Mouse (Mus musculus) stomach, embryonic 16.5 days (tissue): ENCODE data around the gene Vtcn1. TPM values are rescaled to one million over a fixed set of nuclear protein-coding genes. Genes with fewer than 3 reads are reported as not detected.

Experiments
- ATAC-seq: fragments of 200-750 bp; cut with Nextera tagmentation; 2 replicates; pipeline ENCODE4 v1.8.0; 2017; ENCODE audit warnings: moderate number of reproducible peaks, moderate TSS enrichment; ENCODE audit not compliant: insufficient read depth, low FRiP score
- H3K27ac ChIP-seq: fragments of 300-500 bp; sonication (generic); 2 replicates; pipeline ENCODE4 v1.5.1; 2014; ENCODE audit warnings: low read length
- H3K27me3 ChIP-seq: fragments of 300-500 bp; sonication (generic); 2 replicates; pipeline ENCODE4 v1.6.1; 2014; ENCODE audit warnings: low read length, control low read depth, mixed read lengths; ENCODE audit not compliant: control insufficient read depth, insufficient read depth
- H3K36me3 ChIP-seq: fragments of 300-500 bp; sonication (generic); 2 replicates; pipeline ENCODE4 v1.6.1; 2014; ENCODE audit warnings: low read length; ENCODE audit not compliant: control insufficient read depth, insufficient read depth
- H3K4me1 ChIP-seq: fragments of 300-500 bp; sonication (generic); 2 replicates; pipeline ENCODE4 v1.6.1; 2014; ENCODE audit warnings: low read length, control low read depth, mixed read lengths; ENCODE audit not compliant: control insufficient read depth, insufficient read depth
- H3K4me2 ChIP-seq: fragments of 300-500 bp; sonication (generic); 2 replicates; pipeline ENCODE4 v1.6.1; 2014; ENCODE audit warnings: low read depth, low read length, mixed read lengths
- H3K4me3 ChIP-seq: fragments of 300-500 bp; sonication (generic); replicated peaks from 2 replicates; pipeline ENCODE4 v1.5.1; 2014; ENCODE audit warnings: mild to moderate bottlenecking, low read length
- H3K9ac ChIP-seq: fragments of 300-500 bp; sonication (generic); 2 replicates; pipeline ENCODE4 v1.6.1; 2014; ENCODE audit warnings: low read length
- H3K9me3 ChIP-seq: fragments of 300-500 bp; sonication (generic); replicated peaks from 2 replicates; pipeline ENCODE4 v1.6.1; 2016; ENCODE audit warnings: low read length, control low read depth; ENCODE audit not compliant: control insufficient read depth
- WGBS: fragments of 180-500 bp; shearing (Covaris S2); extraction: QIAGEN DNeasy Blood & Tissue Kit; methylation state at CpG from one replicate; pipeline ENCODE4 v1.1.7; 2014; 5-methylcytosine and 5-hydroxymethylcytosine counted together
- polyA plus RNA-seq: library from polyadenylated mRNA; unstranded; fragments of >200 nt; fragmentation: Nextera tagmentation; extraction: Ambion mirVana; gene quantifications from 2 replicates; pipeline ENCODE4 v1.2.1, GENCODE M21; 2015

The Vtcn1 gene
- polyA plus RNA-seq, 1 experiment from 2014 or later = 2.1 TPM

- Histone ChIP-seq H3K9ac (no peak overlapping the region), H3K9me3 (no peaks in the 10 kb centered on the region), H3K27ac (no peak overlapping the region), H3K36me3 (no peaks in the 10 kb centered on the region), H3K4me3 (no peak overlapping the region), H3K4me1 (no peaks in the 10 kb centered on the region), H3K4me2 (no peak overlapping the region), H3K27me3 (no peaks in the 10 kb centered on the region)
- no peak for ATAC-seq
- 68% methylated on average over 5 of the region's 5 CpGs for WGBS
Measured at GRCm38 (mm10) chr3:100866946-100867345, 41.7 kb downstream of the Vtcn1 start.

GRCm38 (mm10) chr3:100877057-100877456 is 51.8 kb downstream of the Vtcn1 start:
- Histone ChIP-seq H3K9me3 (no peaks in the 10 kb centered on the region), H3K4me1 (no peaks in the 10 kb centered on the region), H3K27ac (no peak overlapping the region), H3K4me2 (no peak overlapping the region), H3K9ac (no peak overlapping the region), H3K4me3 (no peak overlapping the region), H3K27me3 (no peaks in the 10 kb centered on the region), H3K36me3 (no peaks in the 10 kb centered on the region)
- WGBS = 88% methylated on average over 4 of the region's 4 CpGs
- ATAC-seq = no peak

GRCm38 (mm10) chr3:100881403-100881802 is 56.1 kb downstream of the Vtcn1 start:
- WGBS = 76% methylated on average over 6 of the region's 6 CpGs
- no peak overlapping the region for H3K4me3 ChIP-seq
- no peak overlapping the region for H3K9ac ChIP-seq
- H3K36me3 ChIP-seq = no peaks in the 10 kb centered on the region
- no peak overlapping the region for H3K4me2 ChIP-seq
- H3K27ac ChIP-seq = no peak overlapping the region
- H3K9me3 ChIP-seq = no peaks in the 10 kb centered on the region
- H3K27me3 ChIP-seq = no peaks in the 10 kb centered on the region
- no peak for ATAC-seq
- no peaks in the 10 kb centered on the region for H3K4me1 ChIP-seq

- no peak for ATAC-seq
- H3K4me3 ChIP-seq = no peak overlapping the region
- no peaks in the 10 kb centered on the region for H3K4me1 ChIP-seq
- H3K9ac ChIP-seq = no peak overlapping the region
- no peaks in the 10 kb centered on the region for H3K27me3 ChIP-seq
- H3K4me2 ChIP-seq = no peak overlapping the region
- H3K27ac ChIP-seq = no peak overlapping the region
- H3K9me3 ChIP-seq = no peaks in the 10 kb centered on the region
- 88% methylated on average over 9 of the region's 9 CpGs for WGBS
- H3K36me3 ChIP-seq = no peaks in the 10 kb centered on the region
Measured at GRCm38 (mm10) chr3:100881843-100882634, 56.8 kb downstream of the Vtcn1 start.

DNA sequence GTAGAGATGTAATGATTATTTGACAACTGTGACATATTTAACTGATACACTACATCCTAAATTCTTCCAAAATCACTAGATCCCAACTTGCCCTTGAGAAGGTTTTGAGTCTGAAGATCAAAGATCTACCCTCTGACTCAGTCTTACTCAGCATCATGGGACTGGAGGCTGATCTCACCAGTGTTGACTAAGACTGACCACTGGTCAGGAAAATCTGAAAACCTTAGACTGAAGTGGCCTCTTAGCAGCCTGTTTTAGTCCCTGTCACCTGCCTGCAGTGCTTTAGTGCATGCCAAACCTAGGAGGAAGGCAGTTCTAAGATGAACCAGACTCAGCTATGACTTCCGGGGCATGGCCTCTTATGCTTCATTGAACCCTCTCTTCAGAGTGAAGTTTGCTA is 64.0 kb downstream of the Vtcn1 start:
- H3K27me3 ChIP-seq = no peaks in the 10 kb centered on the region
- H3K9me3 ChIP-seq = no peaks in the 10 kb centered on the region
- H3K36me3 ChIP-seq = no peaks in the 10 kb centered on the region
- H3K27ac ChIP-seq = no peak overlapping the region
- H3K4me2 ChIP-seq = no peak overlapping the region
- H3K4me1 ChIP-seq = no peaks in the 10 kb centered on the region
- no peak overlapping the region for H3K4me3 ChIP-seq
- WGBS = 95% methylated on average over 1 of the region's 1 CpGs
- ATAC-seq = no peak
- H3K9ac ChIP-seq = no peak overlapping the region

- no peaks in the 10 kb centered on the region for H3K4me1 ChIP-seq
- no peaks in the 10 kb centered on the region for H3K27me3 ChIP-seq
- H3K9me3 ChIP-seq = no peaks in the 10 kb centered on the region
Measured at GRCm38 (mm10) chr3:100890406-100890805, 65.1 kb downstream of the Vtcn1 start.

DNA sequence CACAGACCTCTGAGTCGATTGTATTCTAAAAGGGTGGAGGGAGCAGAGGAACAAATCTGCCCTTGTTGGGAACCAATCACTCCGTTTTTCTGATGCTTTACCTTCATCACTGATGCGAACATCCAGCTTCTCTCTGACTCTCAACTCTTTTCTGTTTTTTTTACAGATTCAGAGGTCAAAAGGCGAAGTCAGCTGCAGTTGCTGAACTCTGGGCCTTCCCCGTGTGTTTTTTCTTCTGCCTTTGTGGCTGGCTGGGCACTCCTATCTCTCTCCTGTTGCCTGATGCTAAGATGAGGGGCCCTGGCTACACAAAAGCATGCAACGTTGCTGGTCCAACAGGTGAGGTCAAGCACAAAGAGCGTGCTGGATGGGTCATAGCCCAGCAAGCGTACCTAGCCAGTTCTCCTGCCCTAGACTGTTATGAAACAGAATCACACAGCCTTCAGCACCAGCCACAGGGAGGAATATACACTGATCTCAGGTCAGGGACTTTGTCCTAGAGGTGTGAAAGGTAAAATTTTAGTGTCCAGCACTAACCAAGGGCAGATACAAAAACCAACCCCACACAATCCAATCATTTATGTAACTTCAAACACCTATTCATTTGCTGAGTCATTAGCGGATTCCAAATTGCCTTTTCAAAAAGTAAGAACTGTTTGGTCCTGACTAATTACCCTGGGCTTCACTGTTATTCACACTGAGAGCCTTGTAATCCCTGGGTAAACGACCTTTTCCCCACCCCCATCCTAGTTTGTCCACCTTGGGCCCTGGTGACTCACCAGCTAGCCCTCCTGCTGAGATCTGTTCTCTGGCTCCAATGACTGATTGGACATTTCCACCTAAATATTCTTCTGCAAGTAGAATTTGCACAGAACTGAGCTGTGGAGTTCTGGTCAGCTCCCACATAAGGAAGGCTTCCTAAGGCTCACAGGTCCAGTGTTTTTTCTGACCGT is 67.4 kb downstream of the Vtcn1 start:
- Histone ChIP-seq H3K4me1 (no peaks in the 10 kb centered on the region), H3K27me3 (no peaks in the 10 kb centered on the region)
- WGBS = 55% methylated on average over 11 of the region's 11 CpGs

More at GRCm38 (mm10) chr3:100890406-100890805, 65.1 kb downstream of the Vtcn1 start:
- 86% methylated on average over 3 of the region's 3 CpGs for WGBS
- no peak overlapping the region for H3K4me3 ChIP-seq
- no peak overlapping the region for H3K27ac ChIP-seq
- no peak overlapping the region for H3K4me2 ChIP-seq
- H3K36me3 ChIP-seq = no peaks in the 10 kb centered on the region
- ATAC-seq = no peak
- no peak overlapping the region for H3K9ac ChIP-seq

GRCm38 (mm10) chr3:100895500-100895899 is 70.2 kb downstream of the Vtcn1 start:
- no peak overlapping the region for H3K27ac ChIP-seq
- no peak overlapping the region for H3K4me2 ChIP-seq
- no peaks in the 10 kb centered on the region for H3K36me3 ChIP-seq
- H3K9me3 ChIP-seq = no peaks in the 10 kb centered on the region
- no peak for ATAC-seq
- 78% methylated on average over 6 of the region's 6 CpGs for WGBS
- no peak overlapping the region for H3K4me3 ChIP-seq
- H3K27me3 ChIP-seq = no peaks in the 10 kb centered on the region
- H3K4me1 ChIP-seq = no peaks in the 10 kb centered on the region
- no peak overlapping the region for H3K9ac ChIP-seq

More for the DNA sequence above, 67.4 kb downstream of the Vtcn1 start:
- Histone ChIP-seq H3K36me3 (no peaks in the 10 kb centered on the region), H3K9ac (no peak overlapping the region), H3K4me2 (no peak overlapping the region), H3K4me3 (no peak overlapping the region), H3K9me3 (no peaks in the 10 kb centered on the region), H3K27ac (no peak overlapping the region)
- ATAC-seq = peak; percentile 69; the same call in 1 of the 2 replicates

DNA sequence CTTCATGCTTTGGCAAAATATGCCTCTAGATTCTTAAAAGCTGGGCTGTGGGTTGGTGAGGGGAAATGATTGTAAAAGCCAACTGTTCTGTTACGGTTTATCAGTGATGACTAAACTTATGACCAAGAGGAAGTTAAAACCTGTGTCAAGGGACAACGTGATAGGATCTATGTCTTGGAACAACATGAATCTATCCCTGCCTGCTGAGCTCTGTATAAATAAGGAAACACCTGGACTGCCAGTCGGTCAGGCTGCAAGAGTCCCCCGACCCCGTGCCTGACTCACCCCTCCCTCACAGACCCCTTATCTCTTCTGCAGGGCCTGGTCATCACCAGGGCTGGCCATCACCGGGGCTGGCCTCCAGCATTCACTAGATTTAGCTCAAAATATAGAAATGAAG is 80.9 kb downstream of the Vtcn1 start:
- peaks cover 3% of the 10 kb centered on the region; the same call in 1 of the 2 replicates for H3K4me1 ChIP-seq
- no peak overlapping the region for H3K27ac ChIP-seq
- H3K9ac ChIP-seq = no peak overlapping the region
- no peak for ATAC-seq
- no peak overlapping the region for H3K4me3 ChIP-seq
- H3K36me3 ChIP-seq = no peaks in the 10 kb centered on the region
- H3K27me3 ChIP-seq = no peaks in the 10 kb centered on the region
- no peaks in the 10 kb centered on the region for H3K9me3 ChIP-seq
- no peak overlapping the region for H3K4me2 ChIP-seq
- 33% methylated on average over 6 of the region's 6 CpGs for WGBS
